Mouse (Mus musculus): ENCODE measurements around the gene Tcirg1.

Tcirg1 gene

GRCm38 (mm10) chr19:3929211-3929941 is 22.4 kb upstream of the Tcirg1 start, which contains the start of gene Aldh3b1:
Gene Aldh3b1 (minus strand): TSS chr19:3929808.
- in situ Hi-C loops (cut with MboI; ENCODE audit: low pct_unique_long_range_greater_than_20kb in 1 of 2, low sequenced_read_pairs in 2 of 2, unreplicated experiment in 1 of 2): no loop called here

GRCm38 (mm10) chr19:3928779-3929178 is 21.8 kb upstream of the Tcirg1 start:
- in situ Hi-C loops (cut with MboI; ENCODE audit: low pct_unique_long_range_greater_than_20kb in 1 of 2, low sequenced_read_pairs in 2 of 2, unreplicated experiment in 1 of 2): no loop called here

GRCm38 (mm10) chr19:3927989-3928388 is 21.1 kb upstream of the Tcirg1 start:
- in situ Hi-C loops (cut with MboI; ENCODE audit: low pct_unique_long_range_greater_than_20kb in 1 of 2, low sequenced_read_pairs in 2 of 2, unreplicated experiment in 1 of 2): no loop called here

- in situ Hi-C loops (cut with MboI; ENCODE audit: low pct_unique_long_range_greater_than_20kb in 1 of 2, low sequenced_read_pairs in 2 of 2, unreplicated experiment in 1 of 2): no loop called here
Measured at GRCm38 (mm10) chr19:3926685-3927084, 19.8 kb upstream of the Tcirg1 start.

- in situ Hi-C loops (cut with MboI; ENCODE audit: low pct_unique_long_range_greater_than_20kb in 1 of 2, low sequenced_read_pairs in 2 of 2, unreplicated experiment in 1 of 2): no loop called here
Measured at GRCm38 (mm10) chr19:3926279-3926678, 19.3 kb upstream of the Tcirg1 start.

GRCm38 (mm10) chr19:3925859-3926258 is 18.9 kb upstream of the Tcirg1 start:
- in situ Hi-C loops (cut with MboI; ENCODE audit: low pct_unique_long_range_greater_than_20kb in 1 of 2, low sequenced_read_pairs in 2 of 2, unreplicated experiment in 1 of 2): no loop called here

GRCm38 (mm10) chr19:3924868-3925267 is 17.9 kb upstream of the Tcirg1 start:
- in situ Hi-C loops (cut with MboI; ENCODE audit: low pct_unique_long_range_greater_than_20kb in 1 of 2, low sequenced_read_pairs in 2 of 2, unreplicated experiment in 1 of 2): no loop called here

GRCm38 (mm10) chr19:3924190-3924589 is 17.3 kb upstream of the Tcirg1 start:
- in situ Hi-C loops (cut with MboI; ENCODE audit: low pct_unique_long_range_greater_than_20kb in 1 of 2, low sequenced_read_pairs in 2 of 2, unreplicated experiment in 1 of 2): no loop called here

- in situ Hi-C loops (cut with MboI; ENCODE audit: low pct_unique_long_range_greater_than_20kb in 1 of 2, low sequenced_read_pairs in 2 of 2, unreplicated experiment in 1 of 2): no loop called here
Measured at GRCm38 (mm10) chr19:3923586-3923985, 16.7 kb upstream of the Tcirg1 start.

- in situ Hi-C loops (cut with MboI; ENCODE audit: low pct_unique_long_range_greater_than_20kb in 1 of 2, low sequenced_read_pairs in 2 of 2, unreplicated experiment in 1 of 2): no loop called here
Measured at GRCm38 (mm10) chr19:3922661-3923371, 15.9 kb upstream of the Tcirg1 start.

- in situ Hi-C loops (cut with MboI; ENCODE audit: low pct_unique_long_range_greater_than_20kb in 1 of 2, low sequenced_read_pairs in 2 of 2, unreplicated experiment in 1 of 2): no loop called here
Measured at GRCm38 (mm10) chr19:3919928-3920327, 13.0 kb upstream of the Tcirg1 start.

- in situ Hi-C loops (cut with MboI; ENCODE audit: low pct_unique_long_range_greater_than_20kb in 1 of 2, low sequenced_read_pairs in 2 of 2, unreplicated experiment in 1 of 2): no loop called here
Measured at GRCm38 (mm10) chr19:3916727-3917126, 9.8 kb upstream of the Tcirg1 start.

- in situ Hi-C loops (cut with MboI; ENCODE audit: low pct_unique_long_range_greater_than_20kb in 1 of 2, low sequenced_read_pairs in 2 of 2, unreplicated experiment in 1 of 2): no loop called here
Measured at GRCm38 (mm10) chr19:3914535-3914934, 7.6 kb upstream of the Tcirg1 start.

- in situ Hi-C loops (cut with MboI; ENCODE audit: low pct_unique_long_range_greater_than_20kb in 1 of 2, low sequenced_read_pairs in 2 of 2, unreplicated experiment in 1 of 2): no loop called here
Measured at GRCm38 (mm10) chr19:3913692-3914091, 6.8 kb upstream of the Tcirg1 start.

- in situ Hi-C loops (cut with MboI; ENCODE audit: low pct_unique_long_range_greater_than_20kb in 1 of 2, low sequenced_read_pairs in 2 of 2, unreplicated experiment in 1 of 2): no loop called here
Measured at GRCm38 (mm10) chr19:3912337-3913204, 5.6 kb upstream of the Tcirg1 start, which contains the start of gene Ndufs8. Gene Ndufs8 (minus strand): TSS chr19:3912774.

- in situ Hi-C loops (cut with MboI; ENCODE audit: low pct_unique_long_range_greater_than_20kb in 1 of 2, low sequenced_read_pairs in 2 of 2, unreplicated experiment in 1 of 2): no loop called here
Measured at GRCm38 (mm10) chr19:3910206-3910605, 3.3 kb upstream of the Tcirg1 start.

- in situ Hi-C loops (cut with MboI; ENCODE audit: low pct_unique_long_range_greater_than_20kb in 1 of 2, low sequenced_read_pairs in 2 of 2, unreplicated experiment in 1 of 2): no loop called here
Measured at GRCm38 (mm10) chr19:3907876-3908660, 1.1 kb upstream of the Tcirg1 start.

- in situ Hi-C loops (cut with MboI; ENCODE audit: low pct_unique_long_range_greater_than_20kb in 1 of 2, low sequenced_read_pairs in 2 of 2, unreplicated experiment in 1 of 2): no loop called here
Measured at GRCm38 (mm10) chr19:3906326-3906725, 607 bp downstream of the Tcirg1 start.
